ENCODE assay signal across 8 mouse cellular contexts in genomic region chr10:20204696-20205431, GRCm38 (mm10). TPM values are rescaled to one million over a fixed set of nuclear protein-coding genes. Genes with fewer than 3 reads are reported as not detected.
DNase-seq lines count a peak whose midpoint lies in the region; ATAC-seq and TF ChIP-seq lines count a peak whose summit lies in the region.

No protein-coding gene starts in this region.

- H3K9ac ChIP-seq in forebrain, embryonic 11.5 days (ENCODE audit: low read length) = peak overlapping the region; percentile 45
- no peak overlapping the region for H3K9ac ChIP-seq in forebrain, embryonic 16.5 days (replicated peaks; ENCODE audit: low read depth, low read length)
- peak overlapping the region; percentile 41 for H3K9ac ChIP-seq in intestine, postnatal 0 days (ENCODE audit: low read depth, low read length)

- no peak for TF ChIP-seq CTCF in intestine, postnatal 0 days (IDR thresholded peaks at IDR 0.05; ENCODE audit: low read depth)

- peak overlapping the region; percentile 68 for H3K27ac ChIP-seq in forebrain, embryonic 11.5 days (ENCODE audit: low read depth, low read length)
- H3K27ac ChIP-seq in forebrain, embryonic 16.5 days (ENCODE audit: low read length) = no peak overlapping the region
- peak overlapping the region; percentile 91 for H3K27ac ChIP-seq in intestine, postnatal 0 days (ENCODE audit: low read depth, low read length)

- no peaks in the 10 kb centered on the region for H3K9me3 ChIP-seq in forebrain, embryonic 11.5 days (ENCODE audit: control insufficient read depth, low read length)
- H3K9me3 ChIP-seq in forebrain, embryonic 16.5 days (ENCODE audit: control insufficient read depth, low read length) = no peaks in the 10 kb centered on the region
- H3K9me3 ChIP-seq in intestine, postnatal 0 days (ENCODE audit: control insufficient read depth) = no peaks in the 10 kb centered on the region

- no peaks in the 10 kb centered on the region for H3K27me3 ChIP-seq in forebrain, embryonic 11.5 days (ENCODE audit: control insufficient read depth, insufficient read depth, low read length)
- H3K27me3 ChIP-seq in forebrain, embryonic 16.5 days (replicated peaks; ENCODE audit: control insufficient read depth, insufficient read depth, low read length) = no peaks in the 10 kb centered on the region
- no peaks in the 10 kb centered on the region for H3K27me3 ChIP-seq in intestine, postnatal 0 days (replicated peaks; ENCODE audit: control insufficient read depth, insufficient read depth, low read length)

- peak; percentile 61 for DNase-seq in forebrain, embryonic 11.5 days (ENCODE audit: low spot score)
- DNase-seq in R1 (ENCODE audit: low read depth, low spot score) = peak; percentile 31
- DNase-seq in neural tube, embryonic 10.5 days (ENCODE audit: extremely low spot score, low spot score) = peak; percentile 41
- no peak for DNase-seq in adrenal gland, postnatal 14 days
- no peak for DNase-seq in lung, adult 18-20 months
- no peak for DNase-seq in right cerebral cortex, postnatal 10 days (ENCODE audit: low spot score in 2 of 2)

- H3K4me1 ChIP-seq in forebrain, embryonic 11.5 days (replicated peaks; ENCODE audit: control insufficient read depth, insufficient read depth, low read length) = peaks cover 10% of the 10 kb centered on the region
- H3K4me1 ChIP-seq in forebrain, embryonic 16.5 days (replicated peaks; ENCODE audit: control insufficient read depth, insufficient read depth, low read length) = 0 out of 2 replicates have a peak, but pooled peaks cover 4% of the 10 kb centered on the region
- H3K4me1 ChIP-seq in intestine, postnatal 0 days (replicated peaks; ENCODE audit: control insufficient read depth, insufficient read depth, low read length) = peaks cover 10% of the 10 kb centered on the region; the same call in 1 of the 2 replicates

- peak overlapping the region; percentile 40 for H3K4me2 ChIP-seq in forebrain, embryonic 11.5 days (ENCODE audit: low read depth, low read length, severe bottlenecking)
- no peak overlapping the region for H3K4me2 ChIP-seq in forebrain, embryonic 16.5 days (ENCODE audit: low read length)
- H3K4me2 ChIP-seq in intestine, postnatal 0 days (replicated peaks; ENCODE audit: low read depth) = peak overlapping the region; percentile 57

- no peaks in the 10 kb centered on the region for H3K36me3 ChIP-seq in forebrain, embryonic 11.5 days (ENCODE audit: control insufficient read depth, insufficient read depth, low read length)
- H3K36me3 ChIP-seq in forebrain, embryonic 16.5 days (ENCODE audit: control insufficient read depth, insufficient read depth) = no peaks in the 10 kb centered on the region
- H3K36me3 ChIP-seq in intestine, postnatal 0 days (ENCODE audit: control insufficient read depth, insufficient read depth) = no peaks in the 10 kb centered on the region

- peak overlapping the region; percentile 4; the same call in 1 of the 2 replicates for H3K4me3 ChIP-seq in forebrain, embryonic 11.5 days (ENCODE audit: low read depth, low read length)
- H3K4me3 ChIP-seq in forebrain, embryonic 16.5 days (replicated peaks; ENCODE audit: low read length) = no peak overlapping the region
- peak overlapping the region; percentile 17 for H3K4me3 ChIP-seq in intestine, postnatal 0 days (ENCODE audit: low read depth, low read length)

- 16% methylated on average over 20 of the region's 20 CpGs for WGBS in forebrain, embryonic 11.5 days
- 16% methylated on average over 20 of the region's 20 CpGs for WGBS in forebrain, embryonic 16.5 days
- WGBS in intestine, postnatal 0 days = 38% methylated on average over 20 of the region's 20 CpGs

- peak; percentile 40 for ATAC-seq in forebrain, embryonic 11.5 days (replicated peaks; ENCODE audit: low FRiP score)
- no peak for ATAC-seq in forebrain, embryonic 16.5 days
- ATAC-seq in intestine, postnatal 0 days = no peak

RNA-seq across cellular contexts. Expression of gene Map7, which starts 56.6 kb away (rescaled TPM):
- polyA plus RNA-seq in forebrain, embryonic 11.5 days (2014; fragmentation: Nextera tagmentation; extraction: Ambion mirVana) = 8.0 and 8.2 TPM in 2 replicates
- polyA plus RNA-seq in forebrain, embryonic 16.5 days (2015; fragmentation: Nextera tagmentation; extraction: Ambion mirVana) = 4.5 and 8.2 TPM in 2 replicates
- 47.0 and 55.7 TPM in 2 replicates for polyA plus RNA-seq in intestine, postnatal 0 days (2015; fragmentation: Nextera tagmentation; extraction: Ambion mirVana)
- total RNA-seq in adrenal gland, postnatal 14 days (2021) = 16.5 and 19.0 TPM in 2 replicates

Comparison
In these comparisons a context has a peak if more than half of its experiments do, and no peak if none do; other contexts are left out.
1. DNase-seq: peak in forebrain, embryonic 11.5 days (single experiment), R1 (single experiment) and neural tube, embryonic 10.5 days (single experiment); none in adrenal gland, postnatal 14 days (single experiment), lung, adult 18-20 months (0 of 2) and right cerebral cortex, postnatal 10 days (0 of 2).